Mouse (Mus musculus): ENCODE measurements around the gene Kif1c.

Kif1c gene

GRCm38 (mm10) chr11:70697376-70697775, 3.0 kb upstream of the Kif1c start:
- DNase-seq (ENCODE audit: low read depth, low spot score): no peak

GRCm38 (mm10) chr11:70699051-70699450, 1.3 kb upstream of the Kif1c start:
- no peak for DNase-seq (ENCODE audit: low read depth, low spot score)

GRCm38 (mm10) chr11:70700613-70701012, 265 bp downstream of the Kif1c start:
- DNase-seq (ENCODE audit: low read depth, low spot score): no peak

- no peak for DNase-seq (ENCODE audit: low read depth, low spot score)
Observed at GRCm38 (mm10) chr11:70701221-70701955, 1.0 kb downstream of the Kif1c start.

GRCm38 (mm10) chr11:70701984-70702733, 1.8 kb downstream of the Kif1c start:
- DNase-seq (ENCODE audit: low read depth, low spot score): no peak

- no peak for DNase-seq (ENCODE audit: low read depth, low spot score)
Observed at GRCm38 (mm10) chr11:70702781-70703180, 2.4 kb downstream of the Kif1c start.

GRCm38 (mm10) chr11:70706127-70706526, 5.8 kb downstream of the Kif1c start:
- no peak for DNase-seq (ENCODE audit: low read depth, low spot score)

- DNase-seq (ENCODE audit: low read depth, low spot score): no peak
Observed at GRCm38 (mm10) chr11:70711026-70711425, 10.7 kb downstream of the Kif1c start.

GRCm38 (mm10) chr11:70713222-70713621, 12.9 kb downstream of the Kif1c start:
- no peak for DNase-seq (ENCODE audit: low read depth, low spot score)

GRCm38 (mm10) chr11:70715832-70716231, 15.5 kb downstream of the Kif1c start:
- DNase-seq (ENCODE audit: low read depth, low spot score): no peak

GRCm38 (mm10) chr11:70718481-70718880, 18.1 kb downstream of the Kif1c start:
- DNase-seq (ENCODE audit: low read depth, low spot score): no peak

GRCm38 (mm10) chr11:70720567-70720966, 20.2 kb downstream of the Kif1c start:
- no peak for DNase-seq (ENCODE audit: low read depth, low spot score)

GRCm38 (mm10) chr11:70721072-70721471, 20.7 kb downstream of the Kif1c start:
- DNase-seq (ENCODE audit: low read depth, low spot score): no peak

GRCm38 (mm10) chr11:70724706-70725105, 24.4 kb downstream of the Kif1c start:
- DNase-seq (ENCODE audit: low read depth, low spot score): no peak

- no peak for DNase-seq (ENCODE audit: low read depth, low spot score)
Observed at GRCm38 (mm10) chr11:70726585-70726984, 26.2 kb downstream of the Kif1c start.

GRCm38 (mm10) chr11:70727385-70727784, 27.0 kb downstream of the Kif1c start:
- DNase-seq (ENCODE audit: low read depth, low spot score): no peak

GRCm38 (mm10) chr11:70730427-70731038, 30.2 kb downstream of the Kif1c start:
- DNase-seq (ENCODE audit: low read depth, low spot score): no peak

- no peak for DNase-seq (ENCODE audit: low read depth, low spot score)
Observed at GRCm38 (mm10) chr11:70731178-70731577, 30.8 kb downstream of the Kif1c start.

GRCm38 (mm10) chr11:70733256-70733655, 32.9 kb downstream of the Kif1c start:
- peak; percentile 3 for DNase-seq (ENCODE audit: low read depth, low spot score)

GRCm38 (mm10) chr11:70737749-70738148, 37.4 kb downstream of the Kif1c start:
- no peak for DNase-seq (ENCODE audit: low read depth, low spot score)

- no peak for DNase-seq (ENCODE audit: low read depth, low spot score)
Observed at GRCm38 (mm10) chr11:70741603-70742002, 41.3 kb downstream of the Kif1c start.

GRCm38 (mm10) chr11:70742117-70742516, 41.8 kb downstream of the Kif1c start:
- no peak for DNase-seq (ENCODE audit: low read depth, low spot score)

All from embryo, embryonic 11.5 days (tissue).